Mouse (Mus musculus) heart, postnatal 0 days (tissue): Measurements from ENCODE around the gene Trmu.

Experiments used
- CTCF ChIP-seq: IDR thresholded peaks from 2 replicates; pipeline ENCODE4 v1.5.1; 2016; ENCODE audit warnings: antibody characterized with exemption, control low read depth, low read depth
- EP300 ChIP-seq: IDR thresholded peaks from 2 replicates; pipeline ENCODE4 v1.6.1; 2016; ENCODE audit warnings: antibody characterized with exemption, low read depth

- TF ChIP-seq CTCF = peak; percentile 15; the same call in 1 of the 2 replicates
- TF ChIP-seq EP300 = no peak
These were observed 27.3 kb upstream of the Trmu start for GRCm38 (mm10) chr15:85851656-85852392.
